Mouse (Mus musculus) embryonic fibroblast, embryonic 13.5 days (primary cell): ENCODE data around the gene Btn2a2.

Experiments used
- CTCF ChIP-seq: IDR thresholded peaks from 2 replicates; pipeline ENCODE4 v1.5.1; 2011; ENCODE audit warnings: mild to moderate bottlenecking, control low read depth, low read length, moderate library complexity, borderline replicate concordance; ENCODE audit not compliant: insufficient read depth
- POLR2A ChIP-seq: IDR thresholded peaks from 2 replicates; pipeline ENCODE4 v1.6.1; 2011; ENCODE audit warnings: low read depth, mild to moderate bottlenecking, control low read depth, low read length, moderate library complexity

GRCm38 (mm10) chr13:23490863-23491262, 2.2 kb upstream of the Btn2a2 start:
- TF ChIP-seq CTCF: no peak
- TF ChIP-seq POLR2A: no peak
